Mouse (Mus musculus): Measurements from ENCODE around the gene 4930451I11Rik. TPM values are rescaled to one million over a fixed set of nuclear protein-coding genes. Genes with fewer than 3 reads are reported as not detected.

Gene 4930451I11Rik
- not detected for total RNA-seq (2021)

DNA sequence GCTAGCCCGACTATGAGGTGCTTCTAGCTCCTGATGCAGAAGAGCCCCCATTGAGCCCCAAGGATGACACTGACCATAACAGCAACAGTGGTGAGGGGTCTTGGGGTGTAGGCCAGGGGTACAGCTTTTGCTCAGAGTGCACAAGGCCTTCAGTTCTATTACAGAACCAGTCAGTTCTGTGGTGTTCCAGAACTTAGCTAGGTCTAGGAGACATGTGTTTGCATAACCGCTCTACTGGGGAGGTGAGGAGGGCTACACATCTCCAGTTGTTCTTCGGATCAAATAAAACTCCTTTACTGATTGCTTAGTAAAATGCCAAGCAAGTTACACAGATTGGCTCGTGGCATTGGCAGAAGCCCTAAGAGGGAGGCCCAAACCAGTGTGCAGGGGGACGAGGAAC lies at the start of gene 4930451I11Rik:
Gene 4930451I11Rik (minus strand): TSS at position 101 of the 400 bp plus-strand sequence.
- DNase-seq, result no peak
- intact Hi-C loops (cut with DNase I), result loop anchor here (5.0 kb wide), 1 partner anchor 56 kb away; no protein-coding TSS in a partner anchor

- DNase-seq, result peak; percentile 39 to 56
- intact Hi-C loops (cut with DNase I), result loop anchor here (1.0 kb wide), 1 partner anchor 19 kb away; the partner anchor contains the start of gene Ino80e
Observed at GRCm38 (mm10) chr7:126881040-126881439, 49.6 kb upstream of the 4930451I11Rik start.

- intact Hi-C loops (cut with DNase I), result no loop called here
Observed at GRCm38 (mm10) chr7:126877239-126877638, 45.8 kb upstream of the 4930451I11Rik start.

GRCm38 (mm10) chr7:126870520-126870891 lies 39.1 kb upstream of the 4930451I11Rik start:
- intact Hi-C loops (cut with DNase I), result no loop called here
- DNase-seq, result no peak

More at GRCm38 (mm10) chr7:126877239-126877638, 45.8 kb upstream of the 4930451I11Rik start:
- no peak for DNase-seq

DNA sequence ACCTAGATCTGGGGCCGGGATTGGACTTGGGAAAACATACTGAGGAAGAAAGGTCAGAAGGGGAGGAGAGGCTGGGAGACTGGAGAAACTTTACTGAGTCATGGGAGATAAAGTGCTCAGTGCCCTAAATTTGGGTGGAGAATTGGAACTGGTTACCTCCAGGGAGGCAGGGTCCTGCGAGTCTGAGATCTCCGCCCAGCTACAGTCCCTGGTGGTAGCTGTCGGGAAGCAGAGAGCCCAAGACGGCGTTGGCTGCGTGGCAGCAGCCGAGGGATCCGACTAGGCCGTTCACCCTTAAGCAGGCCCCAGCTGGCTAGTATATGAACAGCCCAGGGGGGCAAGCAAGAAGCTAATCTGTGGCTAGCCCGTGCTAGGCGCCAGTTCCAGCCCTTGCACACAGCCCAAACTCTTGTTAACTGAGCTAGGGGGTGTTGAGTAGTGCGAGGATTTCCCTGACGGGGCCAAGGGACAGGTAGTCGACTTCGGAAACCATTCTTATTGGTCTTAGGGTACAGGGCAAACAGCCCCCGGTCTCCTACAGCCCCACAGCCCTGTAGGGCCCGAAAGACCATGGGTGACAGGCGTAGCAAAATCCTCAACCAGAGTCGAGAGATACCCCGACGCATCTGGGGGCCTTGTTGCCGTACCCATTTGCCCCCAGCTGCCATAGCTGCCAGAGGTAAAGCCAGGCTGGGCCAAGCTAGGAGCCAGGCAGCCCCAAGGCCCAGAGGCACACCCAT lies 38.5 kb upstream of the 4930451I11Rik start:
- intact Hi-C loops (cut with DNase I), result no loop called here
- no peak for DNase-seq

DNA sequence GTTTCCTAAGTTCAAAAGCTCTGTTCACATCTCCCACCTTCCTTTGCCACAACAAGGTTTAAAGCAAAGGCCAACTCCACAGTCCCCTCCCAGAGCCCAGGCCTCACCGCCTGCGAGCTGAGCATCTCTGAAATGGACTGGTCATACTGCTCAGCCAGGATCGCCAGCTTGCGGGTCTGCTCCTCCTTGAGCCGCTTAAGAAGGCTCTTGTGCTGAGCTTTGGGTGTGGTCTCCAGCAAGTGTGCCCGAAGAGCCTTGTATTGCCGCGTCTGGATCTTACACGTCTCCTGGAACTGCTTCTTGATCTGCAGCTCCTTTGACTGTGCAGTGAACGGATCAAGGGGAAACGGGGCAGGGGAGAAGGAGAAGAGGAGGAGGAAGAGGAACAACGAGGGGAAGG lies 36.6 kb upstream of the 4930451I11Rik start:
- no peak for DNase-seq
- intact Hi-C loops (cut with DNase I), result no loop called here

GRCm38 (mm10) chr7:126867534-126867933 lies 36.1 kb upstream of the 4930451I11Rik start:
- no peak for DNase-seq
- intact Hi-C loops (cut with DNase I), result no loop called here

DNA sequence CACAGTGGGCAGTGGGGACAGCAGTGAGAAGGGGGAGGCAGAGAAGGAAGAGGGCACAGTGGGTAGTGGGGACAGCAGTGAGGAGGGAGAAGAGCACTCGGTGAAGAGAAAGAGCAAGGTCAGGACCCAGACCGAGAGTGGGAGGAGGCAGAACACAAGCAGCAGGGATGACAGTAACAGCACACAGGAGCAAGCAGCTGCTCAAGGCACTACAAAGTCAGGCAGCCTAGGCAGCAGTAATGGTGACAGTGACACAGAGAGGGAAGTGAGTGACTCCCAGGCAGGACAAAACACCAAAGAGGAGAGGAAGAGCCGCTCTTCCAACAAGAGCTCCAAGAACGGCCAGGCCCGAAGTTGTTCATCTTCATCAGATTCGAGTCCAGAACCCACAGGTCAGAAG lies 32.4 kb upstream of the 4930451I11Rik start:
- intact Hi-C loops (cut with DNase I), result no loop called here
- DNase-seq, result no peak

DNA sequence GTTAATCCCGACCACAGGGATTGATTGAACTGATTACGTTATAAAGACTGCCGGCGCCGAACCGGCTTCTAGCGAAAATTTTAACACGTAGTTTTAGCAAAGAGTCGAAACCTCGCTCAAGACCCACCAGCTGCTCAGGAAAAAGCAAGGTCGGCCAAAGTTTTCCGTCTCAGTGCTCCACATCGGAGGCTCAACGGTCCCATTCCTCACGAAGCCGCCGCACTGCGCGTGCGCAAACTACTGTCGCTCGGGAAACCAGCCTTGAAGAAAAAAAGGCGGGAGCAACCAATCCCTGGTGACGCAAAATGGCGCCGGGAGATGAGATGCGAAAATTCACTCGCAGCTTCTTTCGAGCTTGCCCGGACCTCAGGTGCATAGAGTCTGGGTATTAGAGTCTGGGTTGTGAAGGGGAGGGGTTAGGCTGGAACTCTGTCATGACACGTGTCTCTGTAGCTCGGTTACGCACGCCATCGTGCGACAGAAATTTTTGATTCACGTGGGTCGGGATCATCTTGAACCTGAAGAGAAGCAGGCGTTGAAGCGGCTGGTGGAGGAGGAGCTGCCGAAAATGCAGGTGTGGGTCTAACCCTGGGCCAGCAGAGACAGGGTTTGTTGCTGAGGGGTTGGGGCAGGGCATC lies 30.8 kb upstream of the 4930451I11Rik start, which contains the start of gene Ino80e:
Gene Ino80e (minus strand): TSS at position 231 of the 638 bp plus-strand sequence.
- peak; percentile 95 to 97 for DNase-seq
- intact Hi-C loops (cut with DNase I), result loop anchor here (1.0 kb wide), 1 partner anchor 19 kb away; no protein-coding TSS in a partner anchor

DNA sequence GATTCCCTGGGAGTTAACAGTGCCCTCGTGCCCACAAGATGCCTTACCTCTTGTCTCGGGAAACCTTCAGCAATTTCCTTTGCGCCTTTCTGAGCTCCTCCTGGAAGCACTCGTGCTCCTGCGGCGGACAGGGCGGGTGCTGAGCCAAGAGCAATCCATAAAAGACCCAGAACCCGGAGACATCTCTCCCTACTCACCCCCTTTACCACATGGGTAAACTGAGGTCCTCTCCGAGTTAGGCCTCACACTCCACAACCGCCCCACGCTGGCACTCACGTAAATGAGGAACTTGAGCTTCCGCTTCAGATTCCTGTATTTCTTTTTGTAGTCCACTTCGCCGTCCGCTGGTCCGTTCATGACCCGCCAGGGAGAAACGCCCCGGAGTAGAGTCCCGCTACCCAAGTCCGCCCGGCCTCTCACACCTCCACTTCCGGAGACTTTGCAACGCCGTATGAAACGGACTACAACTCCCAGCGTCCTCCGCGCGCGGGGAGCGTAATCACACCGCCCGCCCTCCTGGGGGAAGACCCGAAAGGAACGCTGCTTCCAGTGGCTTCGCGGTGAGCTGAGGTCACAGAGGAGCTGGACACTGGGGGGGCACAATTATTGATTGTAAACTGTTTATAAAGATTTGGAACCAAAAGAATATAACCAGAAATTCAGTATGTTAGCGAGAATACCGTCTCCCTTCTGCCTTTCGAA lies 30.1 kb upstream of the 4930451I11Rik start, which contains the start of gene Hirip3:
Gene Hirip3 (plus strand): TSS at position 544 of the 702 bp plus-strand sequence.
- peak; percentile 97 to 98 for DNase-seq
- intact Hi-C loops (cut with DNase I), result loop anchor here (1.0 kb wide), 1 partner anchor 20 kb away; no protein-coding TSS in a partner anchor

GRCm38 (mm10) chr7:126860987-126861386 lies 29.5 kb upstream of the 4930451I11Rik start:
- intact Hi-C loops (cut with DNase I), result no loop called here
- no peak for DNase-seq

DNA sequence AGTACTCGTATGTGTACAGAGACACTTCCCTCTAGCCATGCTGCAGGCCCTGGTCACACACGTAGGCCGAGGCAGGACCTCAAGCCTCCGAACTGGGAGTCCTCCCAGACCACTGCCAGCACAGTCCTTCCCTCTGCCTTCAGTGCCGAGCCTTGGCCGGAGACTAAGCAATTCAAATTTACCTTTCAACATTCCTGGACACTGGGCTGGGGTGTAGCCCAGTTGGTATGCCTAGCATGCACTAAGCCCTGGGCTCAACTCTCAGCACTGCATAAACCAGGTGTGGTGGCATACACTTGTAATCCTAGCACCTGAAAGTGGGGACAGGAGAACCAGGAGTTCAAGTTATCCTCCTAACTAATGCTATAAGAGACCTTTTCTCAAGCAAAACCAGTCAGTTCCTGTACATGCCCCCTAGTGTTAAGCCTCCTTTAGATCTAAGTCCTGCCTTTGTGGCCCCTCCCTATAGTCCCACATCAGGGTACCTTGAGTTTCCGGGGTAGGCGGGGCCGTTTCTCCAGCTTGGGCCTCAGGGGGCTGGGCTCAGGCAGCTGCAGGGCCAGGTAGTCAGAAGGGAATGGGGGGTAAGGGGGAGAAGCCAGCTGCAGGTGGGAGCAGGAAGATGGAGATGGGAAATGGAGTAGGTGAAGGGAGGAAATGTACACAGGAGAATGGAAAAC lies 25.4 kb upstream of the 4930451I11Rik start:
- DNase-seq, result no peak
- intact Hi-C loops (cut with DNase I), result no loop called here

GRCm38 (mm10) chr7:126855641-126856040 lies 24.2 kb upstream of the 4930451I11Rik start:
- intact Hi-C loops (cut with DNase I), result no loop called here
- no peak for DNase-seq

GRCm38 (mm10) chr7:126853454-126853853 lies 22.0 kb upstream of the 4930451I11Rik start:
- intact Hi-C loops (cut with DNase I), result no loop called here
- DNase-seq, result no peak

- intact Hi-C loops (cut with DNase I), result no loop called here
- DNase-seq, result no peak
Observed at GRCm38 (mm10) chr7:126851192-126851591, 19.8 kb upstream of the 4930451I11Rik start.

- intact Hi-C loops (cut with DNase I), result no loop called here
- DNase-seq, result no peak
Observed at GRCm38 (mm10) chr7:126850161-126850560, 18.7 kb upstream of the 4930451I11Rik start.

- DNase-seq, result no peak
- intact Hi-C loops (cut with DNase I), result no loop called here
Observed at GRCm38 (mm10) chr7:126848794-126849193, 17.4 kb upstream of the 4930451I11Rik start.

DNA sequence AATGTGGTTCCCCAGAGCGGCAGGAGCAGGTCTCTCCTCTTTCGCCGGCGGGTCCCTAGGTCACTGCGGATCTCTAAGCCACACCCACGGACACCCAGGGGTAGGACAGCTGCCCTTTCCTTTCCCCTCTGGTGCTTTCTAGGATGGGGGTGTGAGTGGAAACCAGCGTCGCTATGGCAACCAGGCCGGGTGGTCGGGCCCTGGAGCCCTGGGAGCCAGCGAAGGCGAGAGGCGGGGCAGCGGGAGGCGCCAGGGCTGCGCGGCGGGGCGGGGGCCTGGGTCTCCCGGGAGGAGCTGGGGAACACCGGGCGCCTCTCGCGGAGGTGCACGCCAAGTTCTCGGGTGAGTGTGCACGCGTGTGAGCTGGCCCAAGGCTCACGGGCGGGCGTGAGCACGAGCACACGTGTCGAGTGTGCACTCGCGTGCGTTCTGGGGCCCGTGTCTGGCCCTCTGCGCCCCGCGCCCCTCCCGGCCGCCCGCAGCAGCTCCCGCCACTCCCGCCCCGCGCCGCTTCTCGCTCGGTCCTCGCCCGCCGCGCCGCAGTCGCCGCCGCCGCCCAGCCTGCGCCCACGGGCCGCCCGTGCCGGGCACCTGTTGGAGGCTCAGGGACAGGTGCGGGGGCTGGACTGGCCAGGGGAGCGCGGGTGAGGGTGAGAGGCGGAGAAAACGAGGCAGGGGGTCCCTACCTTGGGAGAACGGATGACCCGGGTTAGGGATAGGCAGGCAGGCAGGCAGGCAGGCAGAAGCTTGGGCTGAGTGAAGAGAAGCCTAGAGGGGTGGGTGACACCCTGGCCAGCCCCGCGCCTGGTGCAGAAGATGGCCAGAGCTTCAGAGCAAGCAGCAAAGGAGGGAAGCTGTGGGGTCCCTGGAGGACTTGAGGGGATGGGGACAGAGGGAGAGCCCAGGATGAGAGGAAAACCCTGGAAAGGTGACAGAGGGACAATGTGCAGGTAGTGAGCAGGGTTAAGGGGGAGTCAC lies 16.3 kb upstream of the 4930451I11Rik start:
- intact Hi-C loops (cut with DNase I), result no loop called here
- no peak for DNase-seq

DNA sequence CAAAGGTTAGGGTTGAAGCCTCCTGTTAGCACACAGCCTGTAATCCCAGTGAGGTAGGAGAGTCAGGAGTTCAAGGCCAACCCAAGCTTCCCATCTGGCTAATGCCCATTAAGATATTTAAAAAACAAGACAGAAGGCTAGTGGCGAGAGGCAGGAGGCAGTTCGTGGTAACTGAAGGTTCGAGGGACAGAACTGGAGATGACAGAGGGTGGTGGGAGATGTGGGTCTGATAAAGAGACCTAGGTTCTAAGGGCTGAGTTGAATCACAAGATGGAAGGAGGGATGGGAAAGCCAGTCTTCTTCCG lies 15.6 kb upstream of the 4930451I11Rik start, which contains the start of gene Doc2a:
Gene Doc2a (plus strand): TSS at position 301 of the 305 bp plus-strand sequence.
- intact Hi-C loops (cut with DNase I), result no loop called here
- DNase-seq, result no peak
